Mouse (Mus musculus): ENCODE measurements around the gene Syne4. TPM values are rescaled to one million over a fixed set of nuclear protein-coding genes. Genes with fewer than 3 reads are reported as not detected.
A peak's percentile ranks its signal among the peaks of the same experiment; 100 is the strongest.

The Syne4 gene
- polyA plus RNA-seq, 1 experiment: 1.2 TPM

GRCm38 (mm10) chr7:30315559-30316529 is 1.2 kb downstream of the Syne4 start:
- TF ChIP-seq MAX (IDR thresholded peaks at IDR 0.05; ENCODE audit: low read depth) (no peak), CEBPB (IDR thresholded peaks at IDR 0.05; ENCODE audit: insufficient read depth, poor library complexity, severe bottlenecking) (no peak), USF1 (IDR thresholded peaks at IDR 0.05; ENCODE audit: low read depth) (no peak), MYOD1 (IDR thresholded peaks at IDR 0.05; ENCODE audit: control insufficient read depth in 1 of 3, insufficient read length in 2 of 3, low read depth in 2 of 3) (no peak), POLR2AphosphoS2 (IDR thresholded peaks at IDR 0.05; ENCODE audit: insufficient read length, low read depth) (no peak), REST (IDR thresholded peaks at IDR 0.05; ENCODE audit: insufficient read depth, insufficient read length) (no peak), MYOG (IDR thresholded peaks at IDR 0.05; ENCODE audit: control insufficient read depth in 1 of 3, insufficient read depth in 1 of 3, insufficient read length in 2 of 3, low read depth in 2 of 3) (no peak), E2F4 (IDR thresholded peaks at IDR 0.05; ENCODE audit: insufficient read depth) (no peak), TCF12 (IDR thresholded peaks at IDR 0.05; ENCODE audit: insufficient read depth, poor library complexity, severe bottlenecking) (no peak), SRF (IDR thresholded peaks at IDR 0.05; ENCODE audit: control insufficient read depth, insufficient read length, low read depth) (no peak), POLR2A (IDR thresholded peaks at IDR 0.05; ENCODE audit: insufficient read length, low read depth) (no peak), TCF3 (IDR thresholded peaks at IDR 0.05; ENCODE audit: insufficient read length, low read depth) (no peak)
- Histone ChIP-seq H3K4me3 (no peak overlapping the region), H3K36me3 (ENCODE audit: control insufficient read depth, insufficient read depth) (no peaks in the 10 kb centered on the region), H3K27me3 (ENCODE audit: control insufficient read depth, insufficient read depth, insufficient read length) (no peaks in the 10 kb centered on the region), H3K79me2 (ENCODE audit: control insufficient read depth, insufficient read depth) (no peaks in the 10 kb centered on the region), H3K4me2 (ENCODE audit: low read depth) (no peak overlapping the region), H3ac (ENCODE audit: control insufficient read depth, insufficient read length) (no peak overlapping the region)

- Histone ChIP-seq H3K4me3 (no peak overlapping the region), H3K79me2 (ENCODE audit: control insufficient read depth, insufficient read depth) (no peaks in the 10 kb centered on the region), H3ac (ENCODE audit: control insufficient read depth, insufficient read length) (no peak overlapping the region), H3K4me2 (ENCODE audit: low read depth) (no peak overlapping the region), H3K36me3 (ENCODE audit: control insufficient read depth, insufficient read depth) (no peaks in the 10 kb centered on the region), H3K27me3 (ENCODE audit: control insufficient read depth, insufficient read depth, insufficient read length) (no peaks in the 10 kb centered on the region)
- TF ChIP-seq SRF (IDR thresholded peaks at IDR 0.05; ENCODE audit: control insufficient read depth, insufficient read length, low read depth) (no peak), POLR2AphosphoS2 (IDR thresholded peaks at IDR 0.05; ENCODE audit: insufficient read length, low read depth) (no peak), TCF3 (IDR thresholded peaks at IDR 0.05; ENCODE audit: insufficient read length, low read depth) (no peak), MYOD1 (IDR thresholded peaks at IDR 0.05; ENCODE audit: control insufficient read depth in 1 of 3, insufficient read length in 2 of 3, low read depth in 2 of 3) (no peak), MAX (IDR thresholded peaks at IDR 0.05; ENCODE audit: low read depth) (no peak), REST (IDR thresholded peaks at IDR 0.05; ENCODE audit: insufficient read depth, insufficient read length) (no peak), E2F4 (IDR thresholded peaks at IDR 0.05; ENCODE audit: insufficient read depth) (no peak), POLR2A (IDR thresholded peaks at IDR 0.05; ENCODE audit: insufficient read length, low read depth) (no peak), CEBPB (IDR thresholded peaks at IDR 0.05; ENCODE audit: insufficient read depth, poor library complexity, severe bottlenecking) (no peak), TCF12 (IDR thresholded peaks at IDR 0.05; ENCODE audit: insufficient read depth, poor library complexity, severe bottlenecking) (no peak), MYOG (IDR thresholded peaks at IDR 0.05; ENCODE audit: control insufficient read depth in 1 of 3, insufficient read depth in 1 of 3, insufficient read length in 2 of 3, low read depth in 2 of 3) (no peak), USF1 (IDR thresholded peaks at IDR 0.05; ENCODE audit: low read depth) (no peak)
Observed at GRCm38 (mm10) chr7:30318142-30318541, 3.5 kb downstream of the Syne4 start.

GRCm38 (mm10) chr7:30320946-30321345 is 6.3 kb downstream of the Syne4 start:
- no peaks in the 10 kb centered on the region for H3K79me2 ChIP-seq (ENCODE audit: control insufficient read depth, insufficient read depth)
- H3K4me2 ChIP-seq (ENCODE audit: low read depth): peak overlapping the region; percentile 74
- peak overlapping the region; percentile 36 for H3K4me3 ChIP-seq
- no peak overlapping the region for H3ac ChIP-seq (ENCODE audit: control insufficient read depth, insufficient read length)
- H3K36me3 ChIP-seq (ENCODE audit: control insufficient read depth, insufficient read depth): no peaks in the 10 kb centered on the region
- H3K27me3 ChIP-seq (ENCODE audit: control insufficient read depth, insufficient read depth, insufficient read length): peaks cover 8% of the 10 kb centered on the region
- no peak for TF ChIP-seq TCF3 (IDR thresholded peaks at IDR 0.05; ENCODE audit: insufficient read length, low read depth)
- no peak for TF ChIP-seq E2F4 (IDR thresholded peaks at IDR 0.05; ENCODE audit: insufficient read depth)
- TF ChIP-seq MYOD1 (IDR thresholded peaks at IDR 0.05; ENCODE audit: control insufficient read depth in 1 of 3, insufficient read length in 2 of 3, low read depth in 2 of 3): no peak
- TF ChIP-seq MAX (IDR thresholded peaks at IDR 0.05; ENCODE audit: low read depth): no peak
- no peak for TF ChIP-seq POLR2AphosphoS2 (IDR thresholded peaks at IDR 0.05; ENCODE audit: insufficient read length, low read depth)
- TF ChIP-seq TCF12 (IDR thresholded peaks at IDR 0.05; ENCODE audit: insufficient read depth, poor library complexity, severe bottlenecking): no peak
- TF ChIP-seq REST (IDR thresholded peaks at IDR 0.05; ENCODE audit: insufficient read depth, insufficient read length): no peak
- no peak for TF ChIP-seq MYOG (IDR thresholded peaks at IDR 0.05; ENCODE audit: control insufficient read depth in 1 of 3, insufficient read depth in 1 of 3, insufficient read length in 2 of 3, low read depth in 2 of 3)
- TF ChIP-seq USF1 (IDR thresholded peaks at IDR 0.05; ENCODE audit: low read depth): no peak
- TF ChIP-seq SRF (IDR thresholded peaks at IDR 0.05; ENCODE audit: control insufficient read depth, insufficient read length, low read depth): no peak
- no peak for TF ChIP-seq POLR2A (IDR thresholded peaks at IDR 0.05; ENCODE audit: insufficient read length, low read depth)
- TF ChIP-seq CEBPB (IDR thresholded peaks at IDR 0.05; ENCODE audit: insufficient read depth, poor library complexity, severe bottlenecking): no peak

- Histone ChIP-seq H3K4me2 (ENCODE audit: low read depth) (peak within 1 kb of the TSS; percentile 74), H3K4me3 (peak within 1 kb of the TSS; percentile 36), H3K79me2 (ENCODE audit: control insufficient read depth, insufficient read depth) (no peaks in the 10 kb centered on the region), H3K27me3 (ENCODE audit: control insufficient read depth, insufficient read depth, insufficient read length) (peaks cover 8% of the 10 kb centered on the region), H3ac (ENCODE audit: control insufficient read depth, insufficient read length) (peak within 1 kb of the TSS; percentile 75), H3K36me3 (ENCODE audit: control insufficient read depth, insufficient read depth) (no peaks in the 10 kb centered on the region)
- TF ChIP-seq TCF3 (IDR thresholded peaks at IDR 0.05; ENCODE audit: insufficient read length, low read depth) (no peak), POLR2A (IDR thresholded peaks at IDR 0.05; ENCODE audit: insufficient read length, low read depth) (peak; percentile 55), POLR2AphosphoS2 (IDR thresholded peaks at IDR 0.05; ENCODE audit: insufficient read length, low read depth) (peak; percentile 52), MYOG (IDR thresholded peaks at IDR 0.05; ENCODE audit: control insufficient read depth in 1 of 3, insufficient read depth in 1 of 3, insufficient read length in 2 of 3, low read depth in 2 of 3) (peak in 1 of 3 experiments; percentile 1)
Observed at GRCm38 (mm10) chr7:30321539-30322284, 7.1 kb downstream of the Syne4 start, which contains the start of gene E130208F15Rik. Gene E130208F15Rik, plus strand, starts transcription at chr7:30321740.
